Comparison of ENCODE assay signal across 16 mouse cellular contexts in genomic region chr19:24218291-24218690, GRCm38 (mm10). TPM values are rescaled to one million over a fixed set of nuclear protein-coding genes. Genes with fewer than 3 reads are reported as not detected.
DNase-seq lines count a peak whose midpoint lies in the region; ATAC-seq and TF ChIP-seq lines count a peak whose summit lies in the region.
"Had no signal": no experiment of that assay in that cellular context is flagged by ENCODE, and none has a peak within 500 bp of the region (broad histone marks: within the 10 kb centered on the region; RNA-seq: fewer than 3 reads in every experiment).

No protein-coding gene starts in this region.

- no peaks in the 10 kb centered on the region for H3K9me3 ChIP-seq in stomach, postnatal 0 days (ENCODE audit: control insufficient read depth, low read length)
- H3K9me3 ChIP-seq: hindbrain, embryonic 15.5 days; neural tube, embryonic 13.5 days had no signal

- H3K9ac ChIP-seq in stomach, postnatal 0 days (ENCODE audit: low read length), result no peak overlapping the region
- H3K9ac ChIP-seq: hindbrain, embryonic 15.5 days; neural tube, embryonic 13.5 days had no signal

- peak; percentile 8 for DNase-seq in CD4-positive, CD25-positive, alpha-beta regulatory T cell, adult 2 months (ENCODE audit: low read depth, low spot score)
- no peak for DNase-seq in layer of hippocampus, adult 2 months (ENCODE audit: low spot score in 2 of 2)
- DNase-seq in layer of hippocampus, adult 9-10 months (ENCODE audit: low spot score), result no peak
- peak; percentile 10 for DNase-seq in thymus, postnatal 0 days (ENCODE audit: low spot score)
- DNase-seq in thymus, postnatal 36 days, result no peak
- no peak for DNase-seq in stomach, postnatal 0 days (ENCODE audit: low spot score)
- no peak for DNase-seq in spleen, adult 12 weeks (ENCODE audit: low spot score)
- DNase-seq: cerebellum, postnatal 10 days; heart, postnatal 14 days; kidney, postnatal 25 days; layer of hippocampus, postnatal 36 days; retina, postnatal 1 day had no signal

- no peak overlapping the region for H3K4me2 ChIP-seq in stomach, postnatal 0 days (replicated peaks; ENCODE audit: low read depth)
- H3K4me2 ChIP-seq: hindbrain, embryonic 15.5 days; neural tube, embryonic 13.5 days had no signal

- ATAC-seq in CD4-positive, CD25-positive, alpha-beta regulatory T cell, adult 4 months, result no peak
- no peak for ATAC-seq in stomach, postnatal 0 days (ENCODE audit: low FRiP score, low TSS enrichment)

- H3K27me3 ChIP-seq in stomach, postnatal 0 days (ENCODE audit: control insufficient read depth, insufficient read depth, low read length), result no peaks in the 10 kb centered on the region
- H3K27me3 ChIP-seq: hindbrain, embryonic 15.5 days had no signal

- 55% methylated on average over 2 of the region's 2 CpGs for WGBS in stomach, postnatal 0 days

- no peak for TF ChIP-seq EP300 in stomach, postnatal 0 days (optimal IDR thresholded peaks at IDR 0.05)

- H3K4me3 ChIP-seq in layer of hippocampus, adult 2 months, result no peak overlapping the region
- no peak overlapping the region for H3K4me3 ChIP-seq in stomach, postnatal 0 days (ENCODE audit: low read depth, low read length)
- H3K4me3 ChIP-seq: hindbrain, embryonic 15.5 days; neural tube, embryonic 13.5 days had no signal

- peak; percentile 77 for TF ChIP-seq CTCF in layer of hippocampus, adult 2 months (conservative IDR thresholded peaks at IDR 0.05)
- peak; percentile 65 for TF ChIP-seq CTCF in stomach, postnatal 0 days (IDR thresholded peaks at IDR 0.05; ENCODE audit: low read depth)

- H3K4me1 ChIP-seq in stomach, postnatal 0 days (replicated peaks; ENCODE audit: control insufficient read depth, insufficient read depth), result no peaks in the 10 kb centered on the region
- H3K4me1 ChIP-seq: hindbrain, embryonic 15.5 days had no signal

- no peaks in the 10 kb centered on the region for H3K36me3 ChIP-seq in stomach, postnatal 0 days (ENCODE audit: control insufficient read depth, insufficient read depth, low read length)
- H3K36me3 ChIP-seq: hindbrain, embryonic 15.5 days; neural tube, embryonic 13.5 days had no signal

- H3K27ac ChIP-seq in layer of hippocampus, adult 2 months, result no peak overlapping the region
- no peak overlapping the region for H3K27ac ChIP-seq in stomach, postnatal 0 days (replicated peaks)
- H3K27ac ChIP-seq: hindbrain, embryonic 15.5 days; macrophage; neural tube, embryonic 13.5 days had no signal

RNA-seq across cellular contexts. Expression of gene Tjp2, which starts 6.5 kb away (rescaled TPM):
- 1 to 10 TPM; 4.2 to 4.6 TPM for polyA plus RNA-seq in CD4-positive, CD25-positive, alpha-beta regulatory T cell, adult 4 months (2017; shearing (Covaris generic))
- 10 to 100 TPM; 17.6 to 20.3 TPM for total RNA-seq in layer of hippocampus, adult 2 months (2021)
- polyA plus RNA-seq in thymus, postnatal 0 days (2015; fragmentation: Nextera tagmentation; extraction: Ambion mirVana), result 9.4 and 9.5 TPM in 2 replicates
- polyA plus RNA-seq in stomach, postnatal 0 days (2015; fragmentation: Nextera tagmentation; extraction: Ambion mirVana), result 18.3 and 20.6 TPM in 2 replicates

Comparison
In these comparisons a context has a peak if more than half of its experiments do, and no peak if none do; other contexts are left out.
1. DNase-seq: peak in CD4-positive, CD25-positive, alpha-beta regulatory T cell, adult 2 months (single experiment) and thymus, postnatal 0 days (single experiment); none in layer of hippocampus, adult 2 months (0 of 2), layer of hippocampus, adult 9-10 months (single experiment), thymus, postnatal 36 days (0 of 2), stomach, postnatal 0 days (single experiment) and spleen, adult 12 weeks (single experiment).